Mouse (Mus musculus): ENCODE measurements around the gene Rlim.

GRCm38 (mm10) chrX:103937333-103937732 lies 43.8 kb downstream of the Rlim start:
- TF ChIP-seq CTCF (IDR thresholded peaks at IDR 0.05; ENCODE audit: extremely low read depth, insufficient read depth, insufficient read length, insufficient replicate concordance) (no peak), POLR2A (IDR thresholded peaks at IDR 0.05; ENCODE audit: low read depth, low read length) (no peak)

All from spleen, adult 2 months (tissue).